Mouse (Mus musculus): ENCODE results near the gene Rexo2.
A peak's percentile ranks its signal among the peaks of the same experiment; 100 is the strongest.
"Not testable (repeated sequence)": the region's sequence is repeated elsewhere in the genome, so short reads cannot be mapped to it uniquely, and the experiment has no call there.

Rexo2 gene

GRCm38 (mm10) chr9:48473131-48473530, 7.3 kb downstream of the Rexo2 start:
- DNase-seq (ENCODE audit: extremely low read depth, low read depth), result no peak

DNA sequence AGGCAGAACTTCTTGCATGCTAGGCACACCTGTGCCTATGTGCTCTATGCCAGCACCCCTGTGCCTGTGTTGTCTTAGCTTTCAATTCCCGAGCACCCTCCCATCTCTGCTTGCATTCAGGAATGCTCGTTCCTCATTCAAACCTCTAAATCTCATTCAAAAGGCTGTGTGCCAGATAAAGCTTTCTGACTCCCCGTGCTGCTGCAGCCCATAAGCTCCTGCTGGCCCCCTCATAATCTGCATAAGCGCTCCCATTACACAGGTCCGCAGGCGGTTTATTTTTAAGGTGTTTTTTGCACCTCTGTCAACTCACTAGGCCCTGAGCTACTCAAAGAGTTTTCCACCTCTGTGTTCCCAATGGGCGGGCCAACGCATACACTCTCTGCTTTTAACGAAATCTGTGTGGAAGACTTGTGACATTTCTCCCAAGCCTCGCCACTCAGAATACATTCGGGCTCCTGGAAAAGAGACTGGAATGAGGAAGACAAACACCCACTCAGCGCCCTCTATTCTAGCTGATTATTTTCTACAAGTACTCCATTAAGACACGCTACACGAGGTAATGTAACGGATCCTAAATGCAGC, 7.9 kb downstream of the Rexo2 start:
- DNase-seq (ENCODE audit: extremely low read depth, low read depth), result no peak

DNA sequence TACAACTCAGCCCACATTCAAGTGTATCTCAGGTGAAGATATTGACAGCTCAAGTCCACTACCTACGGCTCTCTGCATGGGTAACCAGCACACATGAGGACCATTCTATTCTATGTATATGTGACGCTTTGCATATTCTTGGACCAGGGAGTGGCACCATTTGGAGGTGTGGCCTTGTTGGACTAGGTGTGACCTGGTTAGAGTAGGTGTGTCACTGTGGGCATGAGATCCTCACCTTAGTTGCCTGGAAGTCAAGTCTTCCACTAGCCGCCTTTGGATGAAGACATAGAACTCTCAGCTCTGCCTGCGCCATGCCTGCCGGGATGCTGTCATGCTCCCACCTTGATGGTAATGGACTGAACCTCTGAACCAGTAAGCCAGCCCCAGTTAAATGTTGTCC, 13.0 kb downstream of the Rexo2 start:
- DNase-seq (ENCODE audit: extremely low read depth, low read depth), result not testable (repeated sequence)

GRCm38 (mm10) chr9:48466804-48467203, 13.6 kb downstream of the Rexo2 start:
- no peak for DNase-seq (ENCODE audit: extremely low read depth, low read depth)

DNA sequence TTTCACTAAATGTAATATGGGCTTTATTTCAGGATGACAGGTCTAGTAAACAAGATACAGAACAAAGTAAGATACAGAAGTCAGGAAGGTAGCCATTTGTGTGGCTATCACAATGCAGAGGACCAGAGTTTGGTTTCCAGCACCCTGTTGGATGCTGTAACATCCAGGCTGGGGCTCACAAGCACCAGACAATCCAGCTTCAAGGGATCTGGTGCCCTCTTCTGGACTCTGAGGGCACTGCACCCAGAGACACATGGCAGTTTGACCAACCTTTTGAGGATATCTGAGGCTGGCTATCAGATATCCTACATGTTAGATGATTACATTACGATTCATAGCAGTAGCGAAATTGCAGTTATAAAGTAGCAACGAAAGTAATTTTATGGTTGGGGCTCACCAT, 14.8 kb downstream of the Rexo2 start:
- no peak for DNase-seq (ENCODE audit: extremely low read depth, low read depth)

DNA sequence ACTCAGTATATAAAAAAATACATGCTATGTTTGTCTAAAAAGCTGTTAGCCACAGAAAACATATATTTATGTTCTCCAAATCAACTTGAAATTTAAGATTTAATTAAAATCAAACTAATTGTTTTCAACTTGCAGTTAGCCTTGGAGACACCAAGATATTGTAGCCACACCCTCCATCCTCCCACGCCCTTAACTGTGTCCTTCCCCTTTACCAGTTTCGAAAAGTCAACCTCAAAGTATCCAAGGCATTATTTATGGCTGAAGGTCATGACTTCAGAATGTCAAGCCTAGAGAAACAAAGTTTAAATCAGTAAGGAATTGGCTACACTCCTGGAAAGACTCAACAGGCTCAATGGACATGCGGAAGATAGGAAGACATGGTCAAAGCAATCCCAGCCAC, 18.9 kb downstream of the Rexo2 start:
- DNase-seq (ENCODE audit: extremely low read depth, low read depth), result no peak

DNA sequence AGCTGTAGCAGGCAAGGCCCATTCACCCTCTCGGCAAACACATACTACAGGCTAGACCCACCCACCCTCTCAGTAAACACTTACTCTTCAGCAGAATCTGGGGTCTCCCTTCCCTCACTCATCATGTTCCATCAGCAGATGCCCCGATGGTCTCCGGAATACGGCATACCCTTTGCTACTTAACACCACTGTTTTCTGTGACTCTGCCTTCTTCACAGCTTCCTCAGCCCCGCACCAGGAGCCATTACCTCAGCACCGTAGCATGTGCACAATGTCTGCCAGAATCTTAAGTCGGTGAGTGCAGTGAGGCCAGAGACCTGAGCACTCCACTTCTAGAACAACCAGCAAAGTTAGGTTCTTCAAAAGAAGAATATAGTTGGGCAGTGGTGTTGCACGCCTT, 19.7 kb downstream of the Rexo2 start:
- DNase-seq (ENCODE audit: extremely low read depth, low read depth), result no peak

DNA sequence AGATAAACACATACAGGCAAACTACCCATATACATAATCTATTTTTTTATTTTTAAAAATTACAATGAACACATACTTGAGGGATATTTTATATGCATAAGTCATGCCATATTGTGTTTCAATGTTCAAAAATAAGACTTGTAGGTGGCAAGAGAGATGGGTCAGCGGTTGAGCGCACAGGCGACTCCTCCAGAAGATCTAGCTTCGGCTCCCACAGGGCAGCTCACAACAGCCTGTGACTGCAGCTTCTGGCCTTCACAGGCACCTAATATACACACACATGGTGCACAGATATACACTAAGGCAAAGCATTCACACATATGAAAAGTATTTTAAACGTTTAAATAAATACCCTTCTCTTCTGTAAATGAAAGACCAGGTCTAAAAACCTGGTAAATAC, 21.0 kb downstream of the Rexo2 start:
- DNase-seq (ENCODE audit: extremely low read depth, low read depth), result no peak

GRCm38 (mm10) chr9:48458879-48459278, 21.5 kb downstream of the Rexo2 start:
- DNase-seq (ENCODE audit: extremely low read depth, low read depth), result no peak

- DNase-seq (ENCODE audit: extremely low read depth, low read depth), result no peak
Measured at GRCm38 (mm10) chr9:48455961-48456360, 24.5 kb downstream of the Rexo2 start.

GRCm38 (mm10) chr9:48450066-48450465, 30.4 kb downstream of the Rexo2 start:
- no peak for DNase-seq (ENCODE audit: extremely low read depth, low read depth)

- DNase-seq (ENCODE audit: extremely low read depth, low read depth), result peak; percentile 32
Measured at GRCm38 (mm10) chr9:48447783-48448209, 32.6 kb downstream of the Rexo2 start.

DNA sequence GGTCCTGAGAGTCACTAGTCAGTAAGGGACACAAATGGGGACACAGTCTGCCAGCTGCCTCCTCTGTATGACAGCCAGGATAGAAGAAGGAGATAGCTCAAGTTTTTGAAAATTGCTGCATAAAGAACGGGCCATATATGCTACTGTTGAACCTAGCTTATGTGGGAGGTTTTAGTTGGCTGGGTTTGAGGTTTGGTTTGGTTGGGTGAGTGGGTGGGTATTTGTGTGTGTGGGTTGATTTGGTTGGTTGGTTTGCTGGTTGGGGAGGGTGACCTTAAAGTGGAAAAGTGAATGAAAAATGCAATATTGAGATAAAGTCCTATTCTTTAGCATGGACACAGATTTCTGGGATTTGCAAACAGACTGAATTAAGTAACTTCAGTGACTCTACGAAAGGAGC, 35.6 kb downstream of the Rexo2 start:
- no peak for DNase-seq (ENCODE audit: extremely low read depth, low read depth)

DNA sequence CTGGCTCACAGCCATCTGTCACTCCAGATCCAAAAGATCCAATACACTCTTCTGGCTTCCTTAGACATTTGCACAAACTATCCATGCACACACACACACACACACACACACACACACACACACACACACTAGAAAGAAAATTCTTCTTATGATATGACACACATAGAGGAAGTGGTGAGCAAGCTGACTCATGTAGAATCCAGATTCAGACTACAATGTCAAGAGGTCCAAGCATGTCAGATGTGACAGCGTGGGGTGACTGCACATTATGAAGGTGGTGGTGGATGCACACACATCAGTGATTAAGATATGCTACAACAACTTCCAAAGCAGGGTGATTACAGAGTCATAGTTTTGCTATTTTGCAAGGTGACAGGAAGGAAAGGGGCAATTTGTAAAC, 36.5 kb downstream of the Rexo2 start:
- no peak for DNase-seq (ENCODE audit: extremely low read depth, low read depth)

DNA sequence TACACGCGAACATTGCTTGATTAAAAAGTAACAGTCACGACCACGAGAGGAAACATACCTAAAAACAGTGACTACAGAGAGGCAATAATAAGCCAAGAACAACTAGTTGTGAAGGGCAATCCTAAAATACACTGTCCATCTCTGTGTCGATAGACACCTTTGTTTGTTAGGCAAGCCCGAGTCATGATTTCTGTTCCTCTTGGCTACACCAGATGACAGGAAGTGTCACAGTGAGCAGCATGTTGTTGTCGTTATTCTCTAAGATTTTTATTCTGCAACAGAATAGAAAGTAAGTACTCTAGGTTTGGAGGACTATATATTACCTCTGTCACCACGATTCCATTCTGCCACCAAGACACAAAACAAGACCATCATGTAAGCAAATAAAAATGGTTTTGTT, 48.0 kb downstream of the Rexo2 start:
- DNase-seq (ENCODE audit: extremely low read depth, low read depth), result no peak

DNA sequence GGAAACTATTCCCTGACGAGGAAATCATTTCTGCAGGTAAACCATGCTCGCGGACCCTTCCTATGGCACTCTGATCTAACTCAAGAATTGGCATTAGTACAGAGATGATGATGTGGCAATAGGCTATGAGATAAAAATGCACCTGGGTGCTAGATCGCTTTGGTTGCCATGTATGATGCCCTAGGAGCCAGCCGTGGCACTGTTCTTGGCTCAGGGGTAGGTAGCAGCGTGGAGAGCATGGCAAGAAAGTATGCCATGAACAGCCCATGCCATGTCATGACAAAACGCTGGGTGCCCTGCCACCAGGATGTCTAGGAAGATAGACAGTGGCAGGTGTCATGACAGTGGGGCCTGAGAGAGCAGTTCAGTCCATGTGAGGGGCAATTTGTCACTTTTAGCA, 53.2 kb downstream of the Rexo2 start:
- DNase-seq (ENCODE audit: extremely low read depth, low read depth), result no peak

DNA sequence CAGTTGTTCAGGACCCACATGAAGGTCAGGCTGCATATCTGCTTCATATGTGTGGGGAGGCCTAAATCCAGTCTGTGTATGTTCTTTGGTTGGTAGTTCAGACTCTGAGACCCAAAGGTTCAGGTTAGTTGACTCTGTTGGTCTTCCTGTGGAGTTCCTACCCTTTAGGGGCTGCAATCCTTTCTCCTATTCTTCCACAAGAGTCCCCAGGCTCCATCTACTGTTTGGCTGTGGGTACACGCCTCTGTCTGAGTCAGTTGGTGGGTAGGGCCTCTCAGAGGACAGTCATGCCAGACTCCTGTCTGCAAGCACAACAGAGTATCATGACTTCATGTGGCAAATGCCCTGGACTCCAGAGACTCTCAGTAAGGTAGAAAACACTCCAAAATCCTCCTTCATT, 57.2 kb downstream of the Rexo2 start:
- no peak for DNase-seq (ENCODE audit: extremely low read depth, low read depth)

DNA sequence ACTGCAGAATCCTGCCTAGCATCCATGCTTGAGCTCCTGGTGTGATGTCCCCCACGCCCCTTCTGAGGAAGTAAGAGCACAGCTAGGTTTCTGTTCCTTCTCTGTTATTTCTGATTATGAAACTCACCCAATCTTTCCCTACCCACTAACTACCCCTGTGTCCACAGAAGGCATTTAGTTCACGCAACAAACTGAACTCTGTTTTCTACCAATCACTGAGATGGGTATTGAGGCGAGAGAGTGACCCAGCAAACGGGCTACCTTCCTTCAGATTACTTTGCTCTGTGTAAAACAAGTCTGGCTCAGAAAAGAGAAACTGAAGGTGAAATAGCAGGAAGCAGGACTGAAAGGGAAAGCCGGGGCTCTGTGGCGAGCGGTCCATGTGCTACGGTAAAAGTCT, 58.0 kb downstream of the Rexo2 start:
- no peak for DNase-seq (ENCODE audit: extremely low read depth, low read depth)

DNA sequence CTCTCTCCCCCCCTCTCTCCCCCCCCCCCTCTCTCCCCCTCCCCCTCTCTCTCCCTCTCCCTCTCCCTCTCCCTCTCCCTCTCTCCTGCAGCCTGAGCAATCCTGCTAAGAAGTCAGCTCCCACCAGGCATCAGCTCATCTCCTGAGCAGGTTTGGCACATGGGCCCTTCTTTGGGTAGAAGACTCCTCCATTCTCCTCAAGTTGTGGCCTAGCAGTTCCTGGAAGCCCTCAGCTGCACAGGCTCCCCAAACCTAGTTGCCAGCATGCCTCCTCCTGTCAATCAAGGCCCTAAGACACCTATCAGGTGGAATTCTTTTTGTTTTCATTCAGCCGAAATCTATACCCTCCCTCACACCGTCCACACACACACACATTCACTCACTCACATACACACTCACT, 58.9 kb downstream of the Rexo2 start:
- DNase-seq (ENCODE audit: extremely low read depth, low read depth), result no peak

DNA sequence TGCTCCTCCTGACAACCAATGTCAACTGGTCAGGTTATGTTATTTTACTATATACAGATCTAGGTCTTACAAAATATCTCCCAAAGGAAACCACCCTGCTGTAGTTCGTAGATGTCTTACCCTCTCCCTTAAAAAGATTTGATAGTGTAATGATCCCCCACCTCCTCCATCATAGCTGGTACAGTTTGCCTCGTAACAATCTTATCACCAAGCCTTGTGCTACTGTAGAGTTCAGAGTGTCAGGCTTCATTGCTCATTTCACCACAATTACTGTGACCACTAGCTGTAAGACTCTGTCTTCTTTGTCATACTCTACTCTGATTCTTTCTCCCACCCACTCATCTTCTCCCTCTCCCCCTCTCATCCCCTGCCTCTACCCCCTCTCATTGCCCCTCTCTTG, 59.4 kb downstream of the Rexo2 start:
- DNase-seq (ENCODE audit: extremely low read depth, low read depth), result no peak

- DNase-seq (ENCODE audit: extremely low read depth, low read depth), result no peak
Measured at GRCm38 (mm10) chr9:48420437-48420836, 60.0 kb downstream of the Rexo2 start.

- no peak for DNase-seq (ENCODE audit: extremely low read depth, low read depth)
Measured at GRCm38 (mm10) chr9:48418829-48419228, 61.6 kb downstream of the Rexo2 start.
